In the genomic region with DNA sequence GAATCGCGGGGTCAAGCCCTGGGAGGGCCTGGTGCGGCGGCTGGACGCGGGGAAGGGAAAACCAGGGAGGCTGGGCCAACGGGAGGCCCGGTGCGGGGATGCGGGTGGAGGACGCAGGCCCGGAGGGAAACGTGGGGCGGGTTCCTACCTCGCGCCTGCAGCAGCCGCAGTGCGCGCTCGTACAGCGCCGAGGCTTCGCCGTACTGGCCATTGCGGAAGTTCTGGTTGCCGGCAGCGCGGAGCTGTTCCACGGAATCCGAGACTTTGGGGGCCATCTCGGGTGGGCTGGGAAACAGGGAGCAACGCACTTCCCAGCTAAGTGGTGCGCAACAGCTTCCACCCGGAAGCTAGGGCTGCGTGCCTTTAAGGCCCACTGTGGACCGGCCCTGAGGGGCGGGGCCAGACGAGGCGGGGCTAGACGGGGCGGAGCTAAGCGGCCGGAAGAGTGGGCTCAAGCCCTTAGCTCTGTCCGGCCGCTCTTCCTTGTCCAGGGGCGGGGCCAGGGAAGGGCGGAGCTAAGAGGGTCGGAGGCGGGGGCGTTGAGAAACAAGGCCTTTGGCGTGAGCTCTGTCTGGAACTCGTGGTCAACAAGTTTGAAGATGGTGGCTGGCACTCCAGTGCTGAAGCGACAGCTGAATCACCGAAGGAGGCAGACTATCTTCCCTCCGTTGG, we compare ENCODE assay signal across 7 mouse cellular contexts. TPM values are rescaled to one million over a fixed set of nuclear protein-coding genes. Genes with fewer than 3 reads are reported as not detected.
DNase-seq lines count a peak whose midpoint lies in the region; ATAC-seq lines count a peak whose summit lies in the region.

TSS of gene Tomm34 (minus strand) at position 405 of the 672 bp plus-strand sequence.

- peak within 1 kb of the TSS; percentile 75 for H3K4me2 ChIP-seq in embryonic facial prominence, embryonic 11.5 days (ENCODE audit: low read depth, low read length)
- H3K4me2 ChIP-seq in limb, embryonic 11.5 days (ENCODE audit: low read depth, severe bottlenecking), result peak within 1 kb of the TSS; percentile 64
- H3K4me2 ChIP-seq in midbrain, embryonic 14.5 days (ENCODE audit: low read length), result peak within 1 kb of the TSS; percentile 85

- H3K27me3 ChIP-seq in embryonic facial prominence, embryonic 11.5 days (ENCODE audit: control insufficient read depth, insufficient read depth, low read length), result no peaks in the 10 kb centered on the region
- H3K27me3 ChIP-seq in limb, embryonic 11.5 days (ENCODE audit: control insufficient read depth, insufficient read depth, low read length), result no peaks in the 10 kb centered on the region
- H3K27me3 ChIP-seq in midbrain, embryonic 14.5 days (ENCODE audit: control insufficient read depth, insufficient read depth, low read length), result no peaks in the 10 kb centered on the region

- ATAC-seq in embryonic facial prominence, embryonic 11.5 days (replicated peaks; ENCODE audit: insufficient number of reproducible peaks, low FRiP score, low TSS enrichment, low read depth), result peak; percentile 94
- ATAC-seq in limb, embryonic 11.5 days (ENCODE audit: insufficient number of reproducible peaks, low FRiP score, low TSS enrichment, low read depth), result peak; percentile 95
- peak; percentile 92 for ATAC-seq in midbrain, embryonic 14.5 days (ENCODE audit: low FRiP score, low TSS enrichment)

- peak within 1 kb of the TSS; percentile 92 for H3K4me3 ChIP-seq in embryonic facial prominence, embryonic 11.5 days (ENCODE audit: low read depth, low read length)
- H3K4me3 ChIP-seq in limb, embryonic 11.5 days (ENCODE audit: low read depth, low read length), result peak within 1 kb of the TSS; percentile 97
- H3K4me3 ChIP-seq in midbrain, embryonic 14.5 days (replicated peaks; ENCODE audit: low read depth, low read length), result peak within 1 kb of the TSS; percentile 87

- DNase-seq in adrenal gland, postnatal 14 days, result peak; percentile 99
- DNase-seq in embryonic facial prominence, embryonic 11.5 days (ENCODE audit: low spot score), result peak; percentile 96
- peak; percentile 99 for DNase-seq in heart, adult 11 months
- peak; percentile 96 for DNase-seq in kidney, adult 18-20 months
- DNase-seq in limb, embryonic 11.5 days (ENCODE audit: low spot score), result peak; percentile 98
- DNase-seq in midbrain, embryonic 14.5 days, result peak; percentile 95
- DNase-seq in spleen, adult 18-20 months, result peak; percentile 96 to 98

- H3K4me1 ChIP-seq in embryonic facial prominence, embryonic 11.5 days (ENCODE audit: control insufficient read depth, insufficient read depth, low read length), result no peaks in the 10 kb centered on the region; the same call in 1 of the 2 replicates
- peaks cover 17% of the 10 kb centered on the region; the same call in 1 of the 2 replicates for H3K4me1 ChIP-seq in limb, embryonic 11.5 days (ENCODE audit: control insufficient read depth, insufficient read depth, low read length)
- H3K4me1 ChIP-seq in midbrain, embryonic 14.5 days (ENCODE audit: control insufficient read depth, insufficient read depth, low read length), result peaks cover 13% of the 10 kb centered on the region

- H3K9ac ChIP-seq in embryonic facial prominence, embryonic 11.5 days (replicated peaks; ENCODE audit: low read length), result peak within 1 kb of the TSS; percentile 84
- H3K9ac ChIP-seq in limb, embryonic 11.5 days (ENCODE audit: low read length), result peak within 1 kb of the TSS; percentile 79
- peak within 1 kb of the TSS; percentile 84 for H3K9ac ChIP-seq in midbrain, embryonic 14.5 days (replicated peaks; ENCODE audit: low read length)

- WGBS in embryonic facial prominence, embryonic 11.5 days, result under 1% methylated on average over 54 of the region's 55 CpGs
- WGBS in limb, embryonic 11.5 days, result 1% methylated on average over 54 of the region's 55 CpGs
- 1% methylated on average over 55 of the region's 55 CpGs for WGBS in midbrain, embryonic 14.5 days

- no peaks in the 10 kb centered on the region for H3K36me3 ChIP-seq in embryonic facial prominence, embryonic 11.5 days (replicated peaks; ENCODE audit: control insufficient read depth, insufficient read depth, low read depth, low read length)
- no peaks in the 10 kb centered on the region for H3K36me3 ChIP-seq in limb, embryonic 11.5 days (ENCODE audit: control insufficient read depth, insufficient read depth, low read length)
- H3K36me3 ChIP-seq in midbrain, embryonic 14.5 days (ENCODE audit: control insufficient read depth, insufficient read depth, low read length), result peaks cover 11% of the 10 kb centered on the region

- H3K9me3 ChIP-seq in embryonic facial prominence, embryonic 11.5 days (replicated peaks; ENCODE audit: control insufficient read depth, low read length), result no peaks in the 10 kb centered on the region
- no peaks in the 10 kb centered on the region for H3K9me3 ChIP-seq in limb, embryonic 11.5 days (ENCODE audit: control insufficient read depth, low read length)
- no peaks in the 10 kb centered on the region for H3K9me3 ChIP-seq in midbrain, embryonic 14.5 days (ENCODE audit: control insufficient read depth, low read length)

- H3K27ac ChIP-seq in embryonic facial prominence, embryonic 11.5 days (replicated peaks; ENCODE audit: low read depth, low read length), result peak within 1 kb of the TSS; percentile 70
- H3K27ac ChIP-seq in limb, embryonic 11.5 days (replicated peaks; ENCODE audit: low read depth, low read length), result peak within 1 kb of the TSS; percentile 61; the same call in 1 of the 2 replicates
- H3K27ac ChIP-seq in midbrain, embryonic 14.5 days (replicated peaks; ENCODE audit: low read depth, low read length), result peak within 1 kb of the TSS; percentile 84

RNA-seq across cellular contexts. Expression of gene Tomm34, which starts in this region (rescaled TPM):
- total RNA-seq in adrenal gland, postnatal 14 days (2021), result 28.9 and 32.2 TPM in 2 replicates
- polyA plus RNA-seq in embryonic facial prominence, embryonic 11.5 days (2014; fragmentation: Nextera tagmentation; extraction: Ambion mirVana), result 60.5 and 61.0 TPM in 2 replicates
- 63.5 and 66.9 TPM in 2 replicates for polyA plus RNA-seq in limb, embryonic 11.5 days (2014; fragmentation: Nextera tagmentation; extraction: Ambion mirVana)
- polyA plus RNA-seq in midbrain, embryonic 14.5 days (2014; fragmentation: Nextera tagmentation; extraction: Ambion mirVana), result 46.3 and 50.3 TPM in 2 replicates

Comparison
In these comparisons a context has a peak if more than half of its experiments do, and no peak if none do; other contexts are left out.
1. Peak in every context shown above with its lines: DNase-seq, ATAC-seq, H3K4me3 ChIP-seq and H3K27ac ChIP-seq.